Comparison of ENCODE assay signal across 24 mouse cellular contexts in genomic region chr8:111516451-111517035, GRCm38 (mm10). TPM values are rescaled to one million over a fixed set of nuclear protein-coding genes. Genes with fewer than 3 reads are reported as not detected.
DNase-seq lines count a peak whose midpoint lies in the region; ATAC-seq lines count a peak whose summit lies in the region.
"Had no signal": no experiment of that assay in that cellular context is flagged by ENCODE, and none has a peak within 500 bp of the region (broad histone marks: within the 10 kb centered on the region; RNA-seq: fewer than 3 reads in every experiment).

No protein-coding gene starts in this region.

- ATAC-seq in embryonic facial prominence, embryonic 14.5 days (ENCODE audit: low read depth) = peak; percentile 63; the same call in 1 of the 2 replicates
- peak; percentile 85 for ATAC-seq in liver, embryonic 15.5 days (ENCODE audit: insufficient read depth)
- ATAC-seq: activated CD4-positive, CD25-positive, alpha-beta regulatory T cell, adult 4 months; midbrain, embryonic 15.5 days had no signal

- DNase-seq in embryonic facial prominence, embryonic 14.5 days (ENCODE audit: low spot score) = no peak
- no peak for DNase-seq in embryonic facial prominence, embryonic 10.5 days (ENCODE audit: low spot score)
- peak; percentile 77 for DNase-seq in retina, postnatal 1 day
- DNase-seq in retina, embryonic 14.5 days (ENCODE audit: low spot score) = no peak
- DNase-seq in yolk sac, embryonic 10.5 days (ENCODE audit: low spot score) = no peak
- no peak for DNase-seq in layer of hippocampus, postnatal 36 days
- no peak for DNase-seq in adrenal gland, adult 8-10 months
- DNase-seq: adrenal gland, postnatal 36 days; cerebellum, adult 8-10 months; gastrocnemius, adult 2 months; heart, postnatal 36 days; kidney, adult 9 months; lung, adult 18-20 months; lung, postnatal 14 days had no signal

- H3K9ac ChIP-seq in embryonic facial prominence, embryonic 14.5 days (ENCODE audit: low read depth, low read length) = no peak overlapping the region
- no peak overlapping the region for H3K9ac ChIP-seq in liver, embryonic 15.5 days
- H3K9ac ChIP-seq: heart, embryonic 13.5 days; hindbrain, embryonic 14.5 days; midbrain, embryonic 15.5 days had no signal

- no peak overlapping the region for H3K4me2 ChIP-seq in embryonic facial prominence, embryonic 14.5 days (ENCODE audit: low read depth, low read length)
- peak overlapping the region; percentile 27 for H3K4me2 ChIP-seq in liver, embryonic 15.5 days
- H3K4me2 ChIP-seq: heart, embryonic 13.5 days; hindbrain, embryonic 14.5 days; midbrain, embryonic 15.5 days had no signal

- H3K4me1 ChIP-seq in embryonic facial prominence, embryonic 14.5 days (ENCODE audit: control insufficient read depth, insufficient read depth, low read length) = no peaks in the 10 kb centered on the region
- peaks cover 10% of the 10 kb centered on the region for H3K4me1 ChIP-seq in embryonic facial prominence, embryonic 10.5 days
- H3K4me1 ChIP-seq in liver, embryonic 15.5 days (replicated peaks) = peaks cover 32% of the 10 kb centered on the region

- WGBS in embryonic facial prominence, embryonic 14.5 days = 78% methylated on average over 7 of the region's 7 CpGs
- WGBS in embryonic facial prominence, embryonic 10.5 days = 86% methylated on average over 7 of the region's 7 CpGs
- 55% methylated on average over 7 of the region's 7 CpGs for WGBS in liver, embryonic 15.5 days (ENCODE audit: insufficient replicate concordance)

- no peaks in the 10 kb centered on the region for H3K27me3 ChIP-seq in embryonic facial prominence, embryonic 14.5 days (replicated peaks; ENCODE audit: control insufficient read depth, insufficient read depth, low read length)
- H3K27me3 ChIP-seq in embryonic facial prominence, embryonic 10.5 days (replicated peaks; ENCODE audit: low read depth, poor library complexity, severe bottlenecking) = no peaks in the 10 kb centered on the region
- H3K27me3 ChIP-seq in liver, embryonic 15.5 days = no peaks in the 10 kb centered on the region
- H3K27me3 ChIP-seq: heart, embryonic 13.5 days; midbrain, embryonic 15.5 days had no signal

- H3K9me3 ChIP-seq in embryonic facial prominence, embryonic 14.5 days (ENCODE audit: control insufficient read depth, low read length) = no peaks in the 10 kb centered on the region
- H3K9me3 ChIP-seq in embryonic facial prominence, embryonic 10.5 days = no peaks in the 10 kb centered on the region
- H3K9me3 ChIP-seq in liver, embryonic 15.5 days (replicated peaks) = no peaks in the 10 kb centered on the region
- H3K9me3 ChIP-seq: limb, embryonic 10.5 days; midbrain, embryonic 15.5 days had no signal

- no peak overlapping the region for H3K4me3 ChIP-seq in embryonic facial prominence, embryonic 14.5 days (ENCODE audit: low read depth, low read length)
- H3K4me3 ChIP-seq in embryonic facial prominence, embryonic 10.5 days = no peak overlapping the region
- H3K4me3 ChIP-seq in liver, embryonic 15.5 days (replicated peaks) = no peak overlapping the region
- H3K4me3 ChIP-seq: erythroblast, embryonic 14.5 days; gastrocnemius, adult 2 months; heart, embryonic 13.5 days; limb, embryonic 10.5 days; megakaryocyte, embryonic 14.5 days; midbrain, embryonic 15.5 days; myocyte had no signal

- no peak overlapping the region for H3K27ac ChIP-seq in embryonic facial prominence, embryonic 14.5 days (replicated peaks; ENCODE audit: low read depth, low read length)
- H3K27ac ChIP-seq in embryonic facial prominence, embryonic 10.5 days (replicated peaks) = no peak overlapping the region
- peak overlapping the region; percentile 69 for H3K27ac ChIP-seq in liver, embryonic 15.5 days (replicated peaks)
- H3K27ac ChIP-seq: gastrocnemius, adult 2 months; heart, embryonic 13.5 days; hindbrain, embryonic 14.5 days; limb, embryonic 10.5 days; midbrain, embryonic 15.5 days; stomach, postnatal 0 days had no signal

- H3K36me3 ChIP-seq in embryonic facial prominence, embryonic 14.5 days (ENCODE audit: control insufficient read depth, insufficient read depth, low read length) = no peaks in the 10 kb centered on the region
- H3K36me3 ChIP-seq in embryonic facial prominence, embryonic 10.5 days (replicated peaks) = peaks cover 14% of the 10 kb centered on the region
- H3K36me3 ChIP-seq in liver, embryonic 15.5 days (replicated peaks) = peaks cover 4% of the 10 kb centered on the region; the same call in 1 of the 2 replicates
- H3K36me3 ChIP-seq: midbrain, embryonic 15.5 days had no signal

RNA-seq across cellular contexts. Expression of gene Wdr59, which starts 5.3 kb away (rescaled TPM):
- 4.6 and 4.7 TPM in 2 replicates for polyA plus RNA-seq in embryonic facial prominence, embryonic 14.5 days (2014; fragmentation: Nextera tagmentation; extraction: Ambion mirVana)
- 5.4 and 6.6 TPM in 2 replicates for polyA plus RNA-seq in embryonic facial prominence, embryonic 10.5 days (2016; fragmentation: Nextera tagmentation; extraction: Ambion mirVana)
- polyA plus RNA-seq in liver, embryonic 15.5 days (2015; fragmentation: Nextera tagmentation; extraction: Ambion mirVana) = 1.6 and 1.7 TPM in 2 replicates
- 10 to 100 TPM; 23.2 to 24.9 TPM for total RNA-seq in layer of hippocampus, postnatal 36 days (2021)
- total RNA-seq in adrenal gland, adult 8-10 months (2022) = 10 to 100 TPM; 13.4 to 15.9 (median 14.9) TPM

RNA-seq across cellular contexts. Expression of gene Znrf1, which starts 19.4 kb away (rescaled TPM):
- polyA plus RNA-seq in embryonic facial prominence, embryonic 14.5 days (2014; fragmentation: Nextera tagmentation; extraction: Ambion mirVana) = 35.6 and 39.1 TPM in 2 replicates
- 32.0 and 36.3 TPM in 2 replicates for polyA plus RNA-seq in embryonic facial prominence, embryonic 10.5 days (2016; fragmentation: Nextera tagmentation; extraction: Ambion mirVana)
- polyA plus RNA-seq in liver, embryonic 15.5 days (2015; fragmentation: Nextera tagmentation; extraction: Ambion mirVana) = 6.6 and 8.6 TPM in 2 replicates
- total RNA-seq in layer of hippocampus, postnatal 36 days (2021) = 100 to 1,000 TPM; 110 to 118 TPM
- 10 to 100 TPM; 42.2 to 60.4 (median 50.2) TPM for total RNA-seq in adrenal gland, adult 8-10 months (2022)
